Mouse (Mus musculus) retina, embryonic 14.5 days (tissue): ENCODE measurements around the gene Gm20716.

ENCODE experiments used
- DNase-seq: peaks from one replicate; pipeline ENCODE4 v3.0.0-alpha.2; 2015; ENCODE audit warnings: low spot score

Gene Gm20716

GRCm38 (mm10) chr2:168229116-168230025, 793 bp downstream of the Gm20716 start:
- DNase-seq: no peak

GRCm38 (mm10) chr2:168223326-168223725, 6.8 kb downstream of the Gm20716 start:
- DNase-seq: no peak

- no peak for DNase-seq
These were observed 16.3 kb downstream of the Gm20716 start for GRCm38 (mm10) chr2:168213788-168214397.

DNA sequence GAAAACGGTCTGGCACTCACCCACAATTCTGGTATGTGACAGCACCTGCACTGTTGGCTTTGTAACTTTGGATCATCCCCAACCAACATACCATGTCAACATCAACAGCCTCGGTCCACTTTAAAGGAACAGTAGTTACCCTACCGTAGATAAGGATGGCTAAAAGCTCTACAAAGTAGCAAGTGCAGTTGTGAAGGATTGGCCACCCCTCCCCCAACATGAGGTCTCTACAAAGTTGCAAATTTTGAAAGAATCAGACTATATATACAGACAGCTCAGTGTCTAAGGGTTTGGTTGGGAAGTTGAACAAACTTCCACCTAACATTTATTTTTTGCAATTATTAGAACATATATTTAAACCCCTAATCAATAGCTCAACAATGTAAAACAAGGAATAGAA, 22.3 kb downstream of the Gm20716 start:
- no peak for DNase-seq

DNA sequence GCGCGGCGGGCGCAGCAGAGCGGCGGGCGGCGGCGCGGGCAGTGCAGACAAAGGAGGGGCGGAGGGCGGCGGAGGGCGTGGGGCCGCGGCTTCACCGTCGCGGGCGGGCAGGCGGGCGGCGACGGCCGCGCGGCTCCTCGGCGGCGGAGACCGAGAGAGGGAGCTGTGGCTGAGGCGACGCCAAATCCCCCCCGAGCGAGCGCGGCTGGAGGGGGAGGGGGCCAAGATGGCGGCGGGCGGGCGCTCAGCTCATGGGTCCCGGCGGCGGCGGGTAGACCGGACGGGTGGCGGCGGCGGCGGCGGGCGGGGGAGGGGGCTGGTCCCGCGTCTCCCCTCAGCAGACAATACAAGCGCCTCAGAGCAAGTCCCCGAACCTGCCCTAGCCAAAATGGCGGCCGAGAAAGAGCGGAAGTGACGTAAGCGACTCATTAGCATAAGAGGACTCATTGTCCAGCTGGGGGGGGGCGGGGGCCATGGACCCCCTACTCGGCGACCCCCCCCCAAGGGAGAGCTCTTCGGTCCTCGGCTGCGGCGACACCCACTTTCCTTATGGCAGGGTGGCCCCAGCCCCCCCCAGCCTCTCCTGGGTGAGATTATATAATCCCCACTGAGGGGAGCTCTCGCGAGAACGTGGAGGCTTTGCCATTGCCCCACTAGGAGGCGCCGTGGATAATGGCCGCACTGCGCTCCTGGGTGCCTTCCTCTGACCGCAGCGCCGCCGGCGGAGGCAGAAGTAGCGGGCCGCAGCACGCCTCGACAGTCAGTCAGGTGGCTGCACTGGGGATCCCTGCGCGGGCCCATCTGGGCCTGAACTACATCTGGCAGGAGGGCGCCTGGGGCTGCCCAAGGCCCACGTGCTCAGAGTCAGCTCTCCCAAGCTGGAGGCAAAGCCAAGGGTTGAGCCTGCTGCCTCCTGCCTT, 23.2 kb downstream of the Gm20716 start, which contains the start of gene Adnp:
Gene Adnp (minus strand): TSS at position 388 of the 920 bp plus-strand sequence.
- peak; percentile 99 for DNase-seq

DNA sequence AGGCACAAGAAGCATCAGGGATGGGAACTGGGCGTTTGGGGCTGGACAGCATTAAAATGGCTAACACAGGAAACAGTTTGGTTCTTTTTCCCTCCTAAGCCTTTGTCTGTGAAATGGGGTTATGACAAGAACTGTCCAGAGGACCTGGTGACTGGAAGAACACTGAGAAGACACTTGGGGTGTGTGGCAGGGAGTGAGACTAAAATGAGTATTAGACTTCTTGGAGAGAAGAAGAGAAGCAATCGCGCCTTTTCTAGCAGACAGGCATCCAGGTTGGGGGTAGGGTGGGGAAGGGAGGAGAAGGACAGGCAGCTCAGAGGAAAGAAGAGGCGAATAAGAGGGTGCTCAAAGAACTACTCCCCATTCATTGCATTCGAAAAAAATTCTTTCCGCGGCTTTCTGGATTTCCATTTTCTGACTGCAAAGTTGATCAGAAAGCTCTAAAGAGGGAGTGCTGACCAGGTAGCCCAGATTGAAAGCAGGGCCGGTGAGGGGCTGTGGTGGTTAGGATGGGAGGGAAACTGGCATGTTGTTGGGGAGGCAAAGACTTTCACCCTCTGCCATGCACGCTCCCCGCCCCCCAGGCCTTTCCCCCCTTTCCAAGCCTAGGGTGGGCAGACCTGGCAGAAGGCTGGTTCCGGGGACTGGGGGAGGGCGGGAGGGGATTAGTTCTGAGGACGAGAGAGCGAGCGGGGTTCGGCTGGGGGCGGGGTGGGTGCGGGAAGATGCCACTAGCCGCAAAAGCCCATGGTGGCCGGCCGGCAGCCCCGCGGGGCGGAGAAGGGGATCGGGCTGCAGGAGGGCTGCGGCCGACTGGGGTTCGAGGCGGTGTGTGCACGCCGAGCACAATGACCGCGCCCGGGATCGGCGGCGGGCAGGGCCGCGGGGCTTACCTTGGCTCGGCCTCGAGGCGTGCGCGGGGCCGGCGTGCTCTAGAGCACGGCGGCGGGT, 24.2 kb downstream of the Gm20716 start:
- DNase-seq: peak; percentile 42

DNA sequence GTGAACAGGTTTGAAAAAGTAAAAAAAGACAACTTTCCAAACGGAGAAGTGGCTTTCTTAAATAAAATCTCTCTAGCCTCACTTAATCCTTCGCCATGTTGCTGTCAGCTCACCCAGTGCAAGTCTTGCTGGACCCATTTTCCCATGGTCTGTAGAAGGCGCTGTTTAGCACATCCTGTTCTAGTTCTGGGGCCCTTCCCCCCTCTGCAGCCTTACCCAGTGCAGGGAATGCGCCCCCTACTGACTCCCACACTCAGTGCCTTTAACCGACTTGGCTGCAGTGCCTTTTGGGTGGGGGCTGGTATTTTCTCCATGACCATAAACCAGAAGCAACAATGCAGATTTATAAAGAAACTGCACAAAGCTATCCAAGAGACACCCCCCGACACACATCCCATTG, 24.9 kb downstream of the Gm20716 start:
- DNase-seq: peak; percentile 96

DNA sequence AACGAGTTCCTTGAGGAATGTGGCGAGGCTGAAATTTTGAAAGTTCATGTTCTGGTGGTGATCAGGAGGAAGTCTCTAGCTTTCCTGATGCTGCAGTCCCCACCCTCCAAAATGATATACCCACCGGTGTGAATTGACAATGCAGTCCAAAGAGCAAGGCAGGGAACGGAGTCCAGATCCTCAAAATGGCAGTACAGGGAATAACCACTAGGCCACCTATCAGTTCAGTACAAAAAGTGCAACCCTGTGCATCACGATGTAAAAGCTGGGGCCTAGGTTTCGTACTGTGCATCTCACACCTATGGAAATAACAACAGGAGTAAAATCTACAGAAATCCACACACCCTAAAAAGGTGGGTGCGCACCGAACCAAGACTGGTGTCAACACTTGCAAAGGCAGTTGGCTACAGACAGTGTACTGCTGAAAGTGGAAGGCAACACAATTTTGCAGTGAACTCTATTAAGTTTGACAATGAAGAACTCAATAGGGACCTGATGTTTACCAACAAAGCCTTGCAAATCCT, 25.6 kb downstream of the Gm20716 start:
- DNase-seq: no peak

GRCm38 (mm10) chr2:168200014-168200691, 30.0 kb downstream of the Gm20716 start:
- DNase-seq: no peak

DNA sequence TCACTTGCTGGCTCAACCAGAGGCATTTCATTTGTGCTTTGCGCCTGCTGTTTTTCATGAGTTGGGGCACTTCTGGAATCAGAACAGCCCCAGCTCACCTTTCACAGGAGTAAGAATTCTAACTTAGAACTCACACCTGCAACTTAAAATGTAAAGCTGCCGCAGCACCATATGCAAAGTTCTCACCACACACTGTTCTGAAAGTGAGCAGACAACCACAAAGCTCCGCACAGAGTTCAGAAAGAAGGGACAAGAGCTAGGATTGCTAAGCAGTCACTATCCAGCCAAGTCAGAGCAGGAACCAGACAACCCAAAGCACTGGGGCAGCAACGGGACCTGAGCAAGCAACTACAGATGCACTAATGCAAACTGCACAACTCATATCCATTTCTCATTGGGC, 30.7 kb downstream of the Gm20716 start:
- no peak for DNase-seq

DNA sequence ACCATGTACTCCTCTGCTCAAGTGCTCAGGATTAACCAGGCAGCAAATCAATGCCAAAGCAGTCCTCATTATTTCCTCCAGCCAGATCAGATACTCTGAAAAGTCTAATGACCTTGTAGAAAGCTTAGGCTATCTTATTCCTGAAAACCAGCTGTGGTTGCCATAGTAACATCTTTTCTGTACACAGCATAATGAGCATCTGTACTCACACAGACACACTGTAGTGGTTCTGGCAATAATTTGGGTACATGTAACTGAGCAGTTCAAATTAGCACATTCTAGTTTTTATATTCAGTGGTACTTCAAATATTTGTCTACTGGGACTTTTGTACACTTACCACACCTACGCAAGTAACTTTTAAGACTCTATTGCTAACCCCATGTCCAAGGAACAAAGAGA, 31.7 kb downstream of the Gm20716 start:
- DNase-seq: peak; percentile 33

GRCm38 (mm10) chr2:168195721-168196120, 34.4 kb downstream of the Gm20716 start:
- no peak for DNase-seq

DNA sequence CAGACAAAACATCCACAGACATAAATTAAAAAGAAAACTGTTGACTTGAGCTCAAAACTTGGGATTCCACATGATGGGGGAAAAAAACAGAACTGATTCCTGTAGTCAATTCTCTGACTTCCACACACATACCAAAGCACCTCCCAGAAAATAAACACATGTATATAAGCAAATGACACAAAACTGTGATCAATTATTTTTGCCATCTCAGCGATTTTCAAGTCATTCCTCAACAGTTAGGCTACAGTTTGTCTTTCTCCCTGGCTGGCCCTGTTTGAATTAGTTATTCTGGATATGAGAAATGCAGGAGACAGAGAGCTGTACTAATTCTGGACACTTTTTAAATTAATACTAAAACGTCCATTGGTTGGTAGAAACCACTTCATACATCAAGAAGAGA, 36.5 kb downstream of the Gm20716 start:
- DNase-seq: no peak

DNA sequence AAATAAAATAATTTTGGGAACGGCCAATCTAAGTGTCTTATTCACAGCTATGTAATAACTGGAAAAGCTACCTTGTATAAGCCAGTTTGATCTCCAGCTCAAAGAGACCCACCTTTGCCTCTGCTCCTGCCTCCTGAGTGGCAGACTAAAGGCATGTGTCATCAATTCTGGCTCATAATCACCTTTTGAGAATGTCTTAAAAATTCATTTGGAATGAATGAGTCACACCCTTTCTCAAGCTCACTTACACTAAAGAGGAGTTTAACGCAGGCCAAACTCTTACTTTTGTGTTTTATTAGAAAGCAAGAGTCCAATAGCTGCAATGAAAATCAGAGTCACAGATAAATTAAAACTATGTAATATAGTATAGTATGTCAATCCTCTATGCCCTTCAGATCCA, 38.3 kb downstream of the Gm20716 start:
- no peak for DNase-seq

DNA sequence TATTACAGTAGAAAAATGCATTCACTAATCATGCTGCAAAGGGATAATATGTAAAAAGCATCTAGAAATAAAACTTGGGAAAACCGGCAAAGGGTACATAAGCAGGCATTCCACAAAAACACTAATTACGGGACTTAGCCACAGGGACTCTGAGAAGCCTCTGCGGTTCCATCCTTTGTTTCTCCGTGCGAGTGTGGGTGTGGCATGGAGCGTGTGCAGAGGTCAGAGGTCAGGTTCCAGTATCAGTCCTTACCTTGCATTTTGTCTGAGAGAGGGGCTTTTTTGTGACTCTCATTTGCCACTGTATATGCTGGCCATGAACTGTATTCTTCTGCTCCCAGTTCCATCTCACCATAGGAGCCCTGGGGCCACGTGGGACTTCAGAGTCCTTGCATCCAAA, 54.2 kb downstream of the Gm20716 start:
- DNase-seq: no peak

DNA sequence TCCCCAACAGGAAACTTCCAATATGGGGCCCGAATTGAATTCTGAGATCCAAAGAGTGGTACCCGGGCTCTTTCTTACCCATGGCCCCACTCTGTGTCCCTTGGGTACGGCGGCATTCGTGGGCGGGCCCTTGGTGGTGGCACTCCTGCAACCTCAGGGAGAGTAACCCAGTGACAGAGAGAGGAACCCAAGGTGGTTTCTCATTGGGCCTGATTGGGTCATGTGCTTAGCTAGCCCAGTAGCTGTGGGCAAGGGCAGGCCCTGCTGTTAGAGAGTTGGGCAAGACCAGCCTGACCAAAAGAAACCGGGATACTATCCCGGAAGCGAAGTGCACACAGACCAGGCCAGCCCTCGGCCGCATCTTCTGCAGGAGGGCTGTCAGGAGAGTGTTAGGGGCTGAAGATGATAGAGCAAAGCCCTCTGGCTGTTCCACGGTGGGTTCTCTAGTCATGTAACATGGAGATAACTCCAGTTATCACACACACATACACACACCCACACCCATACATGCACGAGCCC, 59.9 kb downstream of the Gm20716 start:
- peak; percentile 55 for DNase-seq

DNA sequence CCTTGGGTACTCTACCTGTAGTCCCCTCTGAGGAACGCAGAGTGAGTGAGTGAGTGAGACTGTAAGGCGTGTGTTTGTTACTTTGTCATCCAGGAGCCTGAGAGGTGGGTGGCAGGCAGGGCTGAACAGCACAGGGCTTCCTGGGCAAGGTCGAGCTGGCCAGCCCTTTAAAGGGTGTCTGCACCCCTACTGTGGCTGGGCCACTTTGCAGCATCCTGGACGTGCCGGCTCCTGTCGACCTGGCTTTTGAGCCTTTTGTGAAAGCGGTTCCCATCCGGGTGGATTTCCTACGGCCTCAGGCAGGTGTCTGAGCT, 60.4 kb downstream of the Gm20716 start:
- DNase-seq: no peak

GRCm38 (mm10) chr2:168168892-168169799, 61.0 kb downstream of the Gm20716 start:
- DNase-seq: peak; percentile 47

GRCm38 (mm10) chr2:168167781-168168180, 62.4 kb downstream of the Gm20716 start:
- no peak for DNase-seq
